Mouse (Mus musculus) liver, embryonic 15.5 days (tissue): Measurements from ENCODE around the gene Syt8. TPM values are rescaled to one million over a fixed set of nuclear protein-coding genes. Genes with fewer than 3 reads are reported as not detected.
"Not testable (repeated sequence)": the region's sequence is repeated elsewhere in the genome, so short reads cannot be mapped to it uniquely, and the experiment has no call there.

Source experiments
- ATAC-seq: fragments of 200-750 bp; cut with Nextera tagmentation; 2 replicates; pipeline ENCODE4 v1.8.0; 2017; ENCODE audit warnings: moderate number of reproducible peaks, mild to moderate bottlenecking, moderate library complexity; ENCODE audit not compliant: insufficient read depth
- H3K27ac ChIP-seq: fragments of 300-500 bp; sonication (generic); replicated peaks from 2 replicates; pipeline ENCODE4 v1.5.1; 2015; ENCODE audit warnings: mild to moderate bottlenecking, inconsistent platforms
- H3K27me3 ChIP-seq: fragments of 300-500 bp; sonication (generic); 2 replicates; pipeline ENCODE4 v1.6.1; 2015; ENCODE audit warnings: mild to moderate bottlenecking, inconsistent platforms
- H3K36me3 ChIP-seq: fragments of 300-500 bp; sonication (generic); replicated peaks from 2 replicates; pipeline ENCODE4 v1.6.1; 2015; ENCODE audit warnings: moderate library complexity, mild to moderate bottlenecking, inconsistent platforms
- H3K4me1 ChIP-seq: fragments of 300-500 bp; sonication (generic); replicated peaks from 2 replicates; pipeline ENCODE4 v1.6.1; 2015; ENCODE audit warnings: inconsistent platforms
- H3K4me2 ChIP-seq: fragments of 300-500 bp; sonication (generic); 2 replicates; pipeline ENCODE4 v1.6.1; 2015; ENCODE audit warnings: moderate library complexity, mild to moderate bottlenecking, inconsistent platforms
- H3K4me3 ChIP-seq: fragments of 300-500 bp; sonication (generic); replicated peaks from 2 replicates; pipeline ENCODE4 v1.5.1; 2015; ENCODE audit warnings: mild to moderate bottlenecking, inconsistent platforms
- H3K9ac ChIP-seq: fragments of 300-500 bp; sonication (generic); 2 replicates; pipeline ENCODE4 v1.6.1; 2015; ENCODE audit warnings: moderate library complexity, mild to moderate bottlenecking, inconsistent platforms
- H3K9me3 ChIP-seq: fragments of 300-500 bp; sonication (generic); replicated peaks from 2 replicates; pipeline ENCODE4 v1.6.1; 2016; ENCODE audit warnings: inconsistent platforms
- WGBS: fragments of 180-500 bp; shearing (Covaris S2); methylation state at CpG from one replicate; pipeline ENCODE4 v1.1.7; 2015; ENCODE audit warnings: mixed read lengths; ENCODE audit not compliant: insufficient replicate concordance; 5-methylcytosine and 5-hydroxymethylcytosine counted together
- polyA plus RNA-seq: library from polyadenylated mRNA; unstranded; fragments of >200 nt; fragmentation: Nextera tagmentation; extraction: Ambion mirVana; gene quantifications from 2 replicates; pipeline ENCODE4 v1.2.1, GENCODE M21; 2015

Syt8 gene
- polyA plus RNA-seq, 1 experiment from 2014 or later: 0.13 TPM

GRCm38 (mm10) chr7:142394261-142395190 is 40.1 kb upstream of the Syt8 start:
- ATAC-seq: no peak
- peaks cover 88% of the 10 kb centered on the region for H3K4me1 ChIP-seq
- WGBS: 39% methylated on average over 6 of the region's 6 CpGs

GRCm38 (mm10) chr7:142395472-142395871 is 39.2 kb upstream of the Syt8 start:
- peak; percentile 29 for ATAC-seq
- H3K36me3 ChIP-seq: no peaks in the 10 kb centered on the region
- no peak overlapping the region for H3K4me2 ChIP-seq
- H3K4me3 ChIP-seq: no peak overlapping the region
- H3K27me3 ChIP-seq: no peaks in the 10 kb centered on the region
- H3K9me3 ChIP-seq: no peaks in the 10 kb centered on the region
- WGBS: 16% methylated on average over 4 of the region's 4 CpGs
- H3K9ac ChIP-seq: no peak overlapping the region
- peak overlapping the region; percentile 84 for H3K27ac ChIP-seq
- peaks cover 93% of the 10 kb centered on the region for H3K4me1 ChIP-seq

More at GRCm38 (mm10) chr7:142394261-142395190, 40.1 kb upstream of the Syt8 start:
- no peaks in the 10 kb centered on the region for H3K27me3 ChIP-seq
- H3K4me2 ChIP-seq: no peak overlapping the region
- peak overlapping the region; percentile 84 for H3K27ac ChIP-seq
- H3K9me3 ChIP-seq: no peaks in the 10 kb centered on the region
- no peaks in the 10 kb centered on the region for H3K36me3 ChIP-seq
- H3K9ac ChIP-seq: no peak overlapping the region
- no peak overlapping the region for H3K4me3 ChIP-seq

GRCm38 (mm10) chr7:142396611-142397010 is 38.0 kb upstream of the Syt8 start:
- 94% methylated on average over 1 of the region's 1 CpGs for whole genome bisulfite sequencing
- ATAC-seq: no peak
- Histone ChIP-seq H3K36me3 (no peaks in the 10 kb centered on the region), H3K27ac (peak overlapping the region; percentile 53; the same call in 1 of the 2 replicates), H3K4me2 (no peak overlapping the region), H3K4me3 (no peak overlapping the region), H3K27me3 (no peaks in the 10 kb centered on the region), H3K4me1 (peaks cover 85% of the 10 kb centered on the region), H3K9ac (no peak overlapping the region), H3K9me3 (no peaks in the 10 kb centered on the region)

GRCm38 (mm10) chr7:142398052-142398451 is 36.6 kb upstream of the Syt8 start:
- H3K4me1 ChIP-seq: peaks cover 75% of the 10 kb centered on the region
- no peaks in the 10 kb centered on the region for H3K9me3 ChIP-seq
- H3K9ac ChIP-seq: no peak overlapping the region
- H3K4me2 ChIP-seq: no peak overlapping the region
- WGBS: 21% methylated on average over 2 of the region's 2 CpGs
- no peak overlapping the region for H3K4me3 ChIP-seq
- no peaks in the 10 kb centered on the region for H3K27me3 ChIP-seq
- H3K36me3 ChIP-seq: no peaks in the 10 kb centered on the region
- 0 out of 2 replicates have a peak, but pooled peaks have one; percentile 5 for ATAC-seq
- H3K27ac ChIP-seq: peak overlapping the region; percentile 53

- H3K4me3 ChIP-seq: no peak overlapping the region
- H3K4me2 ChIP-seq: no peak overlapping the region
- 0 out of 2 replicates have a peak, but pooled peaks have one; percentile 7 for ATAC-seq
- H3K4me1 ChIP-seq: peaks cover 68% of the 10 kb centered on the region
- no peak overlapping the region for H3K9ac ChIP-seq
- no peaks in the 10 kb centered on the region for H3K9me3 ChIP-seq
- no peaks in the 10 kb centered on the region for H3K36me3 ChIP-seq
- H3K27me3 ChIP-seq: no peaks in the 10 kb centered on the region
- peak overlapping the region; percentile 60 for H3K27ac ChIP-seq
- WGBS: 15% methylated on average over 1 of the region's 1 CpGs
These were observed 35.4 kb upstream of the Syt8 start for GRCm38 (mm10) chr7:142399250-142399649.

GRCm38 (mm10) chr7:142400112-142400749 is 34.4 kb upstream of the Syt8 start:
- 39% methylated on average over 7 of the region's 7 CpGs for WGBS

GRCm38 (mm10) chr7:142400750-142401142 is 33.9 kb upstream of the Syt8 start:
- 73% methylated on average over 7 of the region's 7 CpGs for WGBS
- Histone ChIP-seq H3K27me3 (no peaks in the 10 kb centered on the region), H3K27ac (no peak overlapping the region), H3K4me2 (no peak overlapping the region), H3K9me3 (no peaks in the 10 kb centered on the region), H3K4me1 (peaks cover 53% of the 10 kb centered on the region), H3K36me3 (no peaks in the 10 kb centered on the region), H3K4me3 (no peak overlapping the region), H3K9ac (no peak overlapping the region)
- no peak for ATAC-seq

More at GRCm38 (mm10) chr7:142400112-142400749, 34.4 kb upstream of the Syt8 start:
- no peak overlapping the region for H3K4me2 ChIP-seq
- H3K9ac ChIP-seq: no peak overlapping the region
- H3K9me3 ChIP-seq: no peaks in the 10 kb centered on the region
- no peak overlapping the region for H3K27ac ChIP-seq
- H3K27me3 ChIP-seq: no peaks in the 10 kb centered on the region
- H3K36me3 ChIP-seq: no peaks in the 10 kb centered on the region
- no peak for ATAC-seq
- H3K4me1 ChIP-seq: peaks cover 58% of the 10 kb centered on the region
- H3K4me3 ChIP-seq: no peak overlapping the region

GRCm38 (mm10) chr7:142403591-142403990 is 31.1 kb upstream of the Syt8 start:
- no peak overlapping the region for H3K4me2 ChIP-seq
- H3K4me3 ChIP-seq: no peak overlapping the region
- ATAC-seq: no peak
- no peaks in the 10 kb centered on the region for H3K9me3 ChIP-seq
- no peaks in the 10 kb centered on the region for H3K36me3 ChIP-seq
- peaks cover 28% of the 10 kb centered on the region for H3K4me1 ChIP-seq
- 30% methylated on average over 4 of the region's 4 CpGs for WGBS
- H3K27ac ChIP-seq: peak overlapping the region; percentile 14; the same call in 1 of the 2 replicates
- H3K9ac ChIP-seq: no peak overlapping the region
- no peaks in the 10 kb centered on the region for H3K27me3 ChIP-seq

GRCm38 (mm10) chr7:142405134-142405533 is 29.5 kb upstream of the Syt8 start:
- H3K4me2 ChIP-seq, H3K27me3 ChIP-seq, ATAC-seq, H3K9me3 ChIP-seq, H3K9ac ChIP-seq, H3K36me3 ChIP-seq, H3K27ac ChIP-seq, H3K4me3 ChIP-seq: not testable (repeated sequence)
- 83% methylated on average over 5 of the region's 5 CpGs for WGBS
- H3K4me1 ChIP-seq: peaks cover 17% of the 10 kb centered on the region

GRCm38 (mm10) chr7:142407935-142408334 is 26.7 kb upstream of the Syt8 start:
- WGBS: 38% methylated on average over 4 of the region's 4 CpGs

GRCm38 (mm10) chr7:142408686-142409085 is 26.0 kb upstream of the Syt8 start:
- Histone ChIP-seq H3K9ac (no peak overlapping the region), H3K27me3 (no peaks in the 10 kb centered on the region), H3K36me3 (no peaks in the 10 kb centered on the region), H3K4me3 (no peak overlapping the region), H3K4me2 (no peak overlapping the region), H3K4me1 (peaks cover 22% of the 10 kb centered on the region), H3K27ac (no peak overlapping the region), H3K9me3 (no peaks in the 10 kb centered on the region)
- ATAC-seq: no peak
- WGBS: 81% methylated on average over 8 of the region's 8 CpGs

More at GRCm38 (mm10) chr7:142407935-142408334, 26.7 kb upstream of the Syt8 start:
- Histone ChIP-seq H3K4me3 (no peak overlapping the region), H3K27ac (no peak overlapping the region), H3K9me3 (no peaks in the 10 kb centered on the region), H3K4me1 (peaks cover 16% of the 10 kb centered on the region), H3K27me3 (no peaks in the 10 kb centered on the region), H3K36me3 (no peaks in the 10 kb centered on the region), H3K9ac (no peak overlapping the region), H3K4me2 (no peak overlapping the region)
- no peak for ATAC-seq
